Mouse (Mus musculus) neutrophil, adult 5-6 weeks (primary cell): Measurements from ENCODE around the gene Cntln. TPM values are rescaled to one million over a fixed set of nuclear protein-coding genes. Genes with fewer than 3 reads are reported as not detected.

Experiments used
- ATAC-seq: fragments of 151-379, 151-347 bp; 2 replicates; pipeline ENCODE4 v1.8.0; 2017; ENCODE audit warnings: mild to moderate bottlenecking, moderate TSS enrichment; ENCODE audit not compliant: insufficient number of reproducible peaks, poor library complexity, low FRiP score, severe bottlenecking; ENCODE audit errors: extremely low read depth
- total RNA-seq: library from RNA; stranded (forward); fragments of 200-1000 nt; gene quantifications from 2 replicates; pipeline ENCODE4 v1.2.3, GENCODE M21; 2017

Gene Cntln
- 2.4 and 2.8 TPM in 2 replicates for total RNA-seq

- ATAC-seq = 0 out of 2 replicates have a peak, but pooled peaks have one; percentile 23
Observed at GRCm38 (mm10) chr4:84884111-84884538, at the start of gene Cntln. TSS of gene Cntln (plus strand) at chr4:84884309.

DNA sequence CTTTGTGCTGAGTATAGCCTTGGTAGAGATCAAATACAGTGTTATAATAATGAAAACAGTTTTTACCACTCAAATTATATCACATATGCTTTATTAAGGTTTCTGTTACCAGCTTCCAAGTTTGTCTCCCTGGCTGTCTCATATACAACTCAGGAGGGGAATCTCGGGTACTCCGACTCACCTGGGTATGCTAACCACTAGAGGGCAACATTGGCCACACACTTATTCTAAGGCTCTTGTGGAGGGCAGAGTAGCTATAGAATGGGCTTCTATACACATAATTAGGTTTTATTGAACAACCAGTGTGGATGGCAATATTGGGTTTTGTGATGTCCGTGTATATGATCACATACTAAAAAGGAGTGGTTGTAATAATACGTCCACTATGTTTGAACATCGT, 47.1 kb upstream of the Cntln start:
- no peak for ATAC-seq

DNA sequence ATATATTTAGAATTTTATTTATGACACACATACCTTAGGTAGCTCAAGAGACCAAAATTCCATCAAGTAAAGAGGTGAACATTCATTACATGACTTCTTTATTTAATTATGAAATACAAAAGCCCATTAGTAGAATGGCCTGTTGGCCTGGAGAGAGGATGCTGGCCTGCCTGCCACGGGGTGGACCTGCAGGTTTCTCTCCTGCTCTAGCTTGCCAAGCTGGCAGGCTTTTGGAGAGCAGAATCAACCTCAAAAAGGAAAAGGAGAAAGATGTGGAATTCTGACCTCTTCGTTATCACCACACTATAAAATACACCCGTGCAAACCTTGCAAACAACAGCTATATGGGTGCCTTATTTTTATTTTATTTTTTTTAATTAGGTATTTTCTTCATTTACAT, 45.6 kb upstream of the Cntln start:
- ATAC-seq = no peak

DNA sequence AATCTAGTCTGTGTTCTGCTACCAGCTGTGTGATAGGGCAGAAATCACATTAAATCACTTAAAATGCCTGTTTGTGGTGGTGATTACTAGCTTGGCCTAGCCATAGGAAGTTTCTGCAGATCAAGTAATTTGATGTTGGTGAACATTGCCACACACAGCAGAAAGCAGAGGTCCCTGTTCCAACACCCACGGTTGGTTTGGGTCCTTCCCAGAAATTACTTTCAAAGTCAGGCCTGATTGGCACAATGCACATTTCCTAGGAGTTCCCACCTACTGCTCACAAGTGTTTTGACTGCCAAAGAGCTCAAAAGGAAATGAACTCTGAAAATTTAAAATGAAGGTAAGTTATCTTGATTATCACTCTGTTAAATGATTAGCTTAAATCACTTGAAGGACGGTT, 44.6 kb upstream of the Cntln start:
- no peak for ATAC-seq

- ATAC-seq = no peak
Observed at GRCm38 (mm10) chr4:84857588-84857987, 26.5 kb upstream of the Cntln start.

DNA sequence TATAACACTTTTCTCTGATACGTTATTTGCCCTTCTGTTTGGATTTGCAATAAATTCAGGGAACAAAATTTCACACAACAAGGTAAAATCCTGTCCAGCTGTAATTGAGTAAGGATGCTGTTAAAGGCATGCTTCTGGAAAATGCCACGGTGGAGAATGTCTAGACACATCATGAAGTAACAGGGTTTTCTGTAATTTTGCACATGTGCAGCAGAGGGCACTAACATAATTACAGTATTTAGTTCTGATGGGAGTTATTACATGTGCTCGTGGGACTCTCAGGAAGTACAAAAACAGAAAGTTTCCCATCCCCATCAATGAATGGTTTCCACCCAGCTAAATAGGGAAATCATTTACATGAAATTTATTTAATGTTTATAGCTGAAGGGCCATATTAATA, 7.8 kb upstream of the Cntln start:
- ATAC-seq = no peak

GRCm38 (mm10) chr4:84883646-84884045, 463 bp upstream of the Cntln start:
- no peak for ATAC-seq

DNA sequence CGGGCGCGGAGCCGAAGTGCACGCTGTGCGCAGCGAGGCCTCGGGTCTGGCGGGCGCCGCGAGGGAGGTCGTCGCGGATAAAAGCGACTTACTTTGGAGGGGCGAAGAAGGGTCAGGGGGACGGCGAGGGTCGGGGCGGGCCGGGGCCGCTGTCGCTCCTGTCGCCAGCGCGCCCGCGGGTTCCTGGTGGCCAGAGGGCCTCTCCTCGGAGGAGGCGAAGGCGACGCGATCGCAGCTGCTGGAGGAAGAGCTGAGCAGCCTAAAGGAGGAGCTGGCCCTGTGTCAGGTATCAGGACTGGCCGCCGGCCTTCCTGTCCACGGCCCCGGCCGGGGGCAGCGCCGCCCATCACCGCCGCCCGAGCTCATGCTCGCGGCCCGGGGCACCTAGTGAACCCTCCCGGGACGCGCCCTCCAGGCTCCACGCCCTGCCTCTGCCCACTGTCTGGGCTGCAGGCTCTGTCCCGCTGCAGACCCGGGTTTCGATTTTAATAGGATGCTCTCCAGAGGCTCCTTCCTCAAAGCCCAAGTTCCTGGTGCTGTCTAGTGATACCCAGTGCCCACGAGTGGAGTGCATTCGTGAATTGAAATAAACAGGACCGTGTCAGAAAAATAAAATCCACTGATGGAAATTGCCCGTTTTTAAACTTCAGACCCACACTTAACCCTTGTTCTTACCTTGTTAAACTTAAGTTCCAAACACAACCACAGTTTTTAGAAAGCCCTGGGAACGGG, 596 bp downstream of the Cntln start:
- no peak for ATAC-seq

GRCm38 (mm10) chr4:84885271-84885540, 1.1 kb downstream of the Cntln start:
- ATAC-seq = no peak

DNA sequence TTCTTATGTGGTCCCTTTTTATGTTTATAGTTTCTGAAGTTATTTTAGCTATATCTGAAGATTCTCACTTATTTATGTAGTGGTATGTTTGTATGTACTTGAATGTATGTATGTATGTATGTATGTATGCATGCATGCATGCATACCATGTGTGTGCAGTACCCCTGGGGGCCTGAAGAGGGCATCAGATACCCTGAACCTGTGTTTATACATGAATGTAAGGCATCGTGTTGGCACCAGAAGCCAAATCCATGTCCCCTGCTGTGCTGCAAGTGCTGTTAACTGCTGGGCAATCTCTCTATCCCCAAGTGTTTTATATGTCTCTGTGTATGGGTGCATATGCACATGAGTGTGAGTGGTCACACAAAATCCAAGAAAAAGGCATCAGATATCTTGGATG, 34.3 kb downstream of the Cntln start:
- no peak for ATAC-seq

- ATAC-seq = no peak
Observed at GRCm38 (mm10) chr4:84934342-84934929, 50.3 kb downstream of the Cntln start.

GRCm38 (mm10) chr4:84942059-84942458, 58.0 kb downstream of the Cntln start:
- no peak for ATAC-seq

DNA sequence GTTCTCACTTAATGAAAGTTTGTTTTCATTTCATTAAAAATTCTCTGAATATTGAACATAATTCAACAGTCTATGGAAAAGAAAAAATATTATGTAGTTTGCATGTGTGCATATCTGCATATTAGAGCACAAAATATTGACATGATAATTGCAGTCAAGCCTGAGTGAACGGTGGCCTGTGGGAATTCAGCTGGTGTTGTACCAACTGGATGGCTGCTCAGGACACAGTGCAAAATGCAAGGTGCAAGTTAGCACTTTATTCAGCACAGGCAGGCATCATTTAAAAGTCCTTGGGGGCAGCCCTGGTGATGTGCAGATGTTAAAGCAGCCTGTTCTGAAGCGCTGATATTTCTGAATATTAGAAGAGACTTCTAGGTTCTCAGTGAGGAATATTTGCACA, 58.5 kb downstream of the Cntln start:
- ATAC-seq = no peak

DNA sequence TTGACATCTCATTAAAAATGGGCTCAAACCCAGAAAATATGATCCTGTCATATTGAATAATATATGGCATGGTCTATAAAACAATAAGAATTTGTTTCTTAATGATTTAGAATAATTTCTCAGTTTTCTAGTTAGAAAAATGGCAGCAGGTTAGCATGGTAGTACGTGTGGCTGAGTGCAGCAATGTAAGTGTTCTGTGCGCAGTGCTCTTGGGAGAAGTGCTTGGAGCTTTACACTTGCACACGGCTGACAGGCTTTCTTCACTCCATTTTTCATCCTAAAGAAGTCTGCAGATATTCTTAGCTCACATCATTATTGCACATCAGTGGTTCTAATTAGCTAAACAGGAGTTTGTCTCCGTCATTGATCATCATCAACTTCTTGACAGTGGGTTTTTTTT, 60.0 kb downstream of the Cntln start:
- no peak for ATAC-seq

- ATAC-seq = no peak
Observed at GRCm38 (mm10) chr4:84946450-84946849, 62.3 kb downstream of the Cntln start.

DNA sequence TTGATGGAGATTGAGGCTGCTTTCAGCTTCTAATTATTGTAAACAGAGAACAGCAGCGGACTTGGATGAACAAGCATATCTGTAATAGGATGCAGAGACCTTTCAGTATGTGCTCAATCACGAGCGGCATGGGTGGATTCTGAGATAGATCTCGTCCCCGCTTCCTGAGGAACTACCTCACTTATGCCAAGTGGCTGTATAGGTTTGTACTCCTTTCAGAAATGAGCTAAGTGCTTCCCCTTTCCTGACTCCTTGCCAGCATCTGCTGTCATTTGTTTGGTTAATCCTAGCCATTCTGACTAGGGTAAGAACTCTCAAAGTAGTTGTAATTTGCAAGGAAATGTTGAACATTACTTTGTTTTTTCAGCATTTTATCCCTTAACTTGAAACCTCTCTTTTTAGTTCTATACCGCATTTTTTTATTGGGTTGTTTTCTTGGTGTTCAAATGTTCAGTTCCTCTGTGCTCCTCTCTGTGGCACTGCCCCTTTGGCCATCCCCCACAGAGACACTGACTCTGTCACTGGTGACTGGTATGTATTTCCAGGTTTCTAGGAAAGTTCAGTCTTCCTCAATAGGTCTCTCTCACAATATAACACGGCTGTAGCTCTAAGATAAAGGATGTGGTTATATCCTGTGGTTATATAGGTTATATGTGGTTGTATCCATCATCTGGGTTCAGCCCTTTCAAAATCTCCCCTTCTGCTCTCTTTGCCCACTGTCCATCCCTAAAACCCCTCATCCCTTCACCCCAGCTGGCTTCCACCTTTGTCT, 93.0 kb downstream of the Cntln start:
- ATAC-seq = no peak

DNA sequence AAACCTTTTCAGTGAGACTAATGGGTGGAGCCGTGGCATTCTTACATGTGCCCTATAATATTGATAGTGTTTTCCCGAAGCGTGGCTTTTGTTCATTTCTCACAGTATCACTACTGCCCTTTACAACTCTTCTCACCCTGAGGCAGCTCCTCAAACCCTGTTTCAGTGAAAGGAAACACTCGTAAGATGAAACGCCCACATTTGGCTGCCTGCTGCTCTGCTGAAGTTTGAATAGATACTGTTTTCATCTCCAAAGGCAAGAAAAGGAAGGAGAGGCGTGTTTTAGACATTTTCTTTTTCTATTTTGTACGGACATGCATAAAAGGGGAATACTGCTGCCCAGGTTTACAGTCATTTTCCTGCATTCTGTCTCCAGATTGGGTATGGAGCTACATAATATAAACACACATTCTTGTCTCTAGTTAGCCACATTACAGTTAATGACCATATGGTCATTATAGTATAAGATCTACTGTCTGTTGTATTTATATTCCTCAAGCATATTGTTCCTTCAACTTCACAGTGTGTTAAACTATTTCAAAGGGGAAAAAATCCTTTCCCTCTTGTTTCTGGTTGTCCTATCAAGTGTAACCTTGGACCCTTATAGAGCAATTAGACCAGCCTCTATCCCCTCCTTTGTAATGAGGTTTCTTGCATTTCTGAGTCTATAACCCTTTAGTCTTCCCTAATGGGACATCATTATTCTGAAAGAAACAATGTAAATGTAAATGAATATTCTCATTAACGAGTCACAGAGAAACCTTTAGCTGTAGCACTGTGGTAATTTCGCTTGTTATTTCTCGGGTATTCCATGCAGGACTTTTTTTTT, 111.6 kb downstream of the Cntln start:
- ATAC-seq = no peak

- ATAC-seq = no peak
Observed at GRCm38 (mm10) chr4:85005581-85005980, 121.5 kb downstream of the Cntln start.

DNA sequence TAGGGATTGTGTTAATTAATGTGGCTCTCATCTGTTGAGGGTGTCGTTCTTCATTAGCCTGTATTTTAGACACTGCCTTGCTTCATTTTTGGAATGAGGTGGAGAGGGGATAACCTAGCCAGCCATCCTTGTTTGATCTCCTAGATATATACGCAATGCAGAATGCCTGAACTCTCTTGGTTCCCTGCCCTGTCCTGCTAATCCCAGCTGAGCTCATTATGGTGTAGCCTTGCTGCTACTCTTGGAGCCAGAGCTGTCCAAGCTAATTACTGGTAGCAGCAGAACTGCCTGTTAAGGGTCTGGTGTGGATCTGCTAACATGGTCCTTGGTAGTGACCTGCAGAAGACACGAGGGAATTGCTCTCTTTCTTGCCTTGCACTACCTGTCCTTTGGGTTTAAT, 122.7 kb downstream of the Cntln start:
- ATAC-seq = no peak
